Mouse (Mus musculus): ENCODE measurements at regions not wholly inside any gene's neighbourhood (a gene's known extent, or its start where the extent isn't known, plus 50 kb on each side); places are given as distances from the start of the nearest gene placed in this dataset.

GRCm38 (mm10) chr8:34482676-34483075, 371.1 kb upstream of the Gm10131 start:
- TF ChIP-seq POLR2A (IDR thresholded peaks at IDR 0.05; ENCODE audit: insufficient read depth, low read depth, low read length) = no peak
- no peak for TF ChIP-seq CTCF (IDR thresholded peaks at IDR 0.05; ENCODE audit: insufficient read depth, low read depth, low read length)
